Comparison of ENCODE assay signal across 32 mouse cellular contexts in the genomic region with DNA sequence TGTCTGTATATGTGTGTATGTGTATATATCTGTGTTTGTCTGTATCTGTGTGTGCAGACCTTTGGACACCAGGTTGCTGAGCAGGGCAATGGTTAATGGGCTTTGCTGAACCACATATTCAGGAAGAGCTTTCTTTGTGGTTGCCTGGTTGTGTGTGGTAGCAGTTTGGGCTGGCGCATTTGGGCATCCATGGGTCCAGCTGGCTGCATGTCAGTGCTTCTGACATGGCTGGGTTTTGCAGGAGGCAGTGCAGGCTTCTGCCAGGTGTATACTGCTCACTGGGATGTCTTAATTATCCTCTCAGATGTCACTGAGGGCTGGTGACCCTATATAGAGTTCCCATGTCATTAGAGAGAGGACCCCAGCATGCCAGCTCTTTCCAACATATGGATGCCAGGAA. TPM values are rescaled to one million over a fixed set of nuclear protein-coding genes. Genes with fewer than 3 reads are reported as not detected.
"Had no signal": no experiment of that assay in that cellular context is flagged by ENCODE, and none has a peak within 500 bp of the region (broad histone marks: within the 10 kb centered on the region; RNA-seq: fewer than 3 reads in every experiment).

No protein-coding gene starts in this region.

- H3K27ac ChIP-seq: embryonic facial prominence, embryonic 10.5 days; embryonic facial prominence, embryonic 12.5 days; embryonic facial prominence, embryonic 13.5 days; embryonic facial prominence, embryonic 15.5 days; forebrain, embryonic 10.5 days; forebrain, embryonic 12.5 days; forebrain, embryonic 13.5 days; forebrain, embryonic 15.5 days; gastrocnemius, adult 2 months; heart, adult 2 months; heart, embryonic 10.5 days had no signal

- ATAC-seq: forebrain, embryonic 13.5 days; forebrain, embryonic 14.5 days; forebrain, embryonic 15.5 days; forebrain, embryonic 16.5 days; forebrain, postnatal 0 days had no signal

- H3K4me2 ChIP-seq: embryonic facial prominence, embryonic 12.5 days; embryonic facial prominence, embryonic 13.5 days; embryonic facial prominence, embryonic 15.5 days; forebrain, embryonic 12.5 days; forebrain, embryonic 13.5 days; forebrain, embryonic 15.5 days; heart, embryonic 12.5 days had no signal

- H3K4me3 ChIP-seq: embryonic facial prominence, embryonic 10.5 days; embryonic facial prominence, embryonic 12.5 days; embryonic facial prominence, embryonic 13.5 days; embryonic facial prominence, embryonic 15.5 days; erythroblast, embryonic 14.5 days; forebrain, embryonic 10.5 days; forebrain, embryonic 12.5 days; forebrain, embryonic 13.5 days; forebrain, embryonic 15.5 days; gastrocnemius, adult 2 months; heart, adult 2 months; heart, embryonic 10.5 days; heart, embryonic 12.5 days had no signal

- H3K27me3 ChIP-seq: embryonic facial prominence, embryonic 12.5 days; embryonic facial prominence, embryonic 13.5 days; embryonic facial prominence, embryonic 15.5 days; forebrain, embryonic 12.5 days; forebrain, embryonic 13.5 days; forebrain, embryonic 15.5 days; heart, embryonic 12.5 days had no signal

- H3K9me3 ChIP-seq: embryonic facial prominence, embryonic 10.5 days; embryonic facial prominence, embryonic 13.5 days; embryonic facial prominence, embryonic 15.5 days; forebrain, embryonic 10.5 days; forebrain, embryonic 12.5 days; forebrain, embryonic 13.5 days; forebrain, embryonic 15.5 days; heart, embryonic 10.5 days; heart, embryonic 12.5 days had no signal

- H3K9ac ChIP-seq: embryonic facial prominence, embryonic 12.5 days; embryonic facial prominence, embryonic 13.5 days; embryonic facial prominence, embryonic 15.5 days; forebrain, embryonic 12.5 days; forebrain, embryonic 13.5 days; forebrain, embryonic 15.5 days; forebrain, postnatal 0 days; heart, embryonic 12.5 days had no signal

- DNase-seq: cerebellum, adult 8-10 months; cerebellum, adult 9-10 months; cerebellum, adult 9-11 months; cerebellum, postnatal 36 days; embryo, embryonic 11 days; forebrain, postnatal 0 days; gastrocnemius, adult 2 months; gastrocnemius, postnatal 10 days; gastrocnemius, postnatal 14 days; gastrocnemius, postnatal 25 days; gastrocnemius, postnatal 36 days; heart, adult 18-20 months; heart, adult 2 months had no signal

- H3K4me1 ChIP-seq: embryonic facial prominence, embryonic 12.5 days; forebrain, embryonic 10.5 days; forebrain, embryonic 12.5 days had no signal

- H3K36me3 ChIP-seq: embryonic facial prominence, embryonic 10.5 days; embryonic facial prominence, embryonic 12.5 days; embryonic facial prominence, embryonic 13.5 days; embryonic facial prominence, embryonic 15.5 days; forebrain, embryonic 10.5 days; forebrain, embryonic 12.5 days; forebrain, embryonic 15.5 days; heart, embryonic 10.5 days; heart, embryonic 12.5 days had no signal

RNA-seq across cellular contexts. Expression of a gene that starts 28.5 kb away (rescaled TPM):
- polyA plus RNA-seq: cortical plate, adult 2 months; embryonic facial prominence, embryonic 10.5 days; embryonic facial prominence, embryonic 11.5 days; embryonic facial prominence, embryonic 12.5 days; embryonic facial prominence, embryonic 13.5 days; embryonic facial prominence, embryonic 14.5 days; embryonic facial prominence, embryonic 15.5 days; erythroblast, embryonic 14.5 days; forebrain, embryonic 10.5 days; forebrain, embryonic 11.5 days; forebrain, embryonic 12.5 days; forebrain, embryonic 14.5 days; forebrain, embryonic 15.5 days; forebrain, embryonic 16.5 days; forebrain, postnatal 0 days; frontal cortex, adult 2 months; gonadal fat pad, adult 2 months; heart, adult 2 months; heart, embryonic 10.5 days; heart, embryonic 12.5 days had no signal
